Comparison of ENCODE assay signal across 23 mouse cellular contexts in genomic region chr17:91418582-91418981, GRCm38 (mm10).
"Had no signal": no experiment of that assay in that cellular context is flagged by ENCODE, and none has a peak within 500 bp of the region (broad histone marks: within the 10 kb centered on the region; RNA-seq: fewer than 3 reads in every experiment).

No protein-coding gene starts in this region.

- H3K4me1 ChIP-seq: heart, embryonic 10.5 days; heart, embryonic 12.5 days; hindbrain, embryonic 13.5 days; hindbrain, embryonic 15.5 days; limb, embryonic 13.5 days; limb, embryonic 15.5 days; liver, embryonic 12.5 days had no signal

- ATAC-seq: hindbrain, postnatal 0 days; intestine, embryonic 16.5 days; liver, embryonic 12.5 days had no signal

- H3K4me2 ChIP-seq: heart, embryonic 12.5 days; hindbrain, embryonic 13.5 days; hindbrain, embryonic 15.5 days; limb, embryonic 13.5 days; limb, embryonic 15.5 days; liver, embryonic 12.5 days had no signal

- H3K9me3 ChIP-seq: heart, embryonic 10.5 days; heart, embryonic 12.5 days; hindbrain, embryonic 13.5 days; hindbrain, embryonic 15.5 days; limb, embryonic 13.5 days; limb, embryonic 15.5 days; liver, embryonic 12.5 days had no signal

- H3K36me3 ChIP-seq: heart, embryonic 10.5 days; heart, embryonic 12.5 days; hindbrain, embryonic 13.5 days; hindbrain, embryonic 15.5 days; limb, embryonic 13.5 days; limb, embryonic 15.5 days; liver, embryonic 12.5 days had no signal

- H3K4me3 ChIP-seq: gastrocnemius, adult 2 months; heart, embryonic 10.5 days; heart, embryonic 12.5 days; hindbrain, embryonic 13.5 days; hindbrain, embryonic 15.5 days; layer of hippocampus, adult 2 months; left cerebral cortex, adult 2 months; limb, embryonic 13.5 days; limb, embryonic 15.5 days; liver, embryonic 12.5 days had no signal

- DNase-seq: gastrocnemius, adult 2 months; gastrocnemius, postnatal 10 days; gastrocnemius, postnatal 25 days; heart, adult 18-20 months; heart, postnatal 14 days; heart, postnatal 4 days; kidney, adult 18-20 months; kidney, adult 8-10 months; kidney, postnatal 10 days; kidney, postnatal 25 days; kidney, postnatal 4 days had no signal

- H3K9ac ChIP-seq: heart, embryonic 12.5 days; hindbrain, embryonic 13.5 days; hindbrain, embryonic 15.5 days; limb, embryonic 13.5 days; limb, embryonic 15.5 days; liver, embryonic 12.5 days; liver, embryonic 14.5 days had no signal

- H3K27me3 ChIP-seq: heart, embryonic 12.5 days; hindbrain, embryonic 13.5 days; hindbrain, embryonic 15.5 days; limb, embryonic 13.5 days; limb, embryonic 15.5 days; liver, embryonic 12.5 days had no signal

- H3K27ac ChIP-seq: gastrocnemius, adult 2 months; heart, embryonic 10.5 days; hindbrain, embryonic 13.5 days; hindbrain, embryonic 15.5 days; hindbrain, postnatal 0 days; layer of hippocampus, adult 2 months; left cerebral cortex, adult 2 months; limb, embryonic 13.5 days; limb, embryonic 15.5 days; liver, embryonic 12.5 days; liver, embryonic 14.5 days had no signal
